Mouse (Mus musculus) lung, postnatal 0 days (tissue): Measurements from ENCODE around the gene Gstm6.

Source experiments
- CTCF ChIP-seq: IDR thresholded peaks from 2 replicates; pipeline ENCODE4 v1.5.1; 2016; ENCODE audit warnings: antibody characterized with exemption, mild to moderate bottlenecking
- EP300 ChIP-seq: IDR thresholded peaks from 2 replicates; pipeline ENCODE4 v1.6.1; 2016; ENCODE audit warnings: antibody characterized with exemption, mild to moderate bottlenecking, control low read depth

DNA sequence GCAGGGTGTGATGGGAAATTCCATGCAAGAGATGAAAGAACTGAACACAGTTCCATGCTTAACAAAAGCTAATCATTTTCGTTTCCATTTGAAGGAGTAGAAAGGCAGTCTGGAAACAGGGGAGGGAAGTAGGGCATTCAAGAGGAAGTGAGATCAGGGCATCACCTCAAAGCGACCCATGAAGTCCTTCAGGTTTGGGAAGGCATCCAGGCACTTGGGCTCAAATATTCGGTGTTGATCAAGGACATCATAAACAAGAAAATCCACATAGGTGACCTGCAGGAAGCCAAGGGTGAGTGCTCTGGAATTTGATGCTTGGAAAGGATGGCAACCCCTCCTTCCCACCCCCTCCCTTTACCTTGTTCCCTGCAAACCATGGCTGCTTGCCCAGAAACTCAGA is 40.2 kb upstream of the Gstm6 start:
- TF ChIP-seq CTCF (no peak), EP300 (no peak)
